Mouse (Mus musculus): ENCODE results near the gene Pgs1.

The Pgs1 gene

GRCm38 (mm10) chr11:117986126-117987031 lies at the start of gene Pgs1:
Pgs1 (plus strand) TSS chr11:117986292.
- peak; percentile 87 to 88 for DNase-seq (ENCODE audit: low spot score in 2 of 2)

GRCm38 (mm10) chr11:117939004-117939730 lies 46.9 kb upstream of the Pgs1 start:
- no peak for DNase-seq (ENCODE audit: low spot score in 2 of 2)

GRCm38 (mm10) chr11:117939741-117940285 lies 46.3 kb upstream of the Pgs1 start:
- peak; percentile 54 to 66 for DNase-seq (ENCODE audit: low spot score in 2 of 2)

GRCm38 (mm10) chr11:117940881-117941280 lies 45.2 kb upstream of the Pgs1 start:
- DNase-seq (ENCODE audit: low spot score in 2 of 2): no peak

GRCm38 (mm10) chr11:117941325-117941834 lies 44.7 kb upstream of the Pgs1 start:
- no peak for DNase-seq (ENCODE audit: low spot score in 2 of 2)

GRCm38 (mm10) chr11:117941848-117942247 lies 44.2 kb upstream of the Pgs1 start:
- DNase-seq (ENCODE audit: low spot score in 2 of 2): no peak

- no peak for DNase-seq (ENCODE audit: low spot score in 2 of 2)
These were observed 39.7 kb upstream of the Pgs1 start for GRCm38 (mm10) chr11:117946195-117946979.

GRCm38 (mm10) chr11:117946996-117947419 lies 39.1 kb upstream of the Pgs1 start:
- no peak for DNase-seq (ENCODE audit: low spot score in 2 of 2)

GRCm38 (mm10) chr11:117949392-117950091 lies 36.5 kb upstream of the Pgs1 start:
- no peak for DNase-seq (ENCODE audit: low spot score in 2 of 2)

- no peak for DNase-seq (ENCODE audit: low spot score in 2 of 2)
These were observed 34.7 kb upstream of the Pgs1 start for GRCm38 (mm10) chr11:117951391-117951790.

GRCm38 (mm10) chr11:117952174-117952933 lies 33.7 kb upstream of the Pgs1 start:
- DNase-seq (ENCODE audit: low spot score in 2 of 2): no peak

GRCm38 (mm10) chr11:117954094-117954493 lies 32.0 kb upstream of the Pgs1 start:
- DNase-seq (ENCODE audit: low spot score in 2 of 2): no peak

GRCm38 (mm10) chr11:117954819-117955218 lies 31.3 kb upstream of the Pgs1 start:
- no peak for DNase-seq (ENCODE audit: low spot score in 2 of 2)

- no peak for DNase-seq (ENCODE audit: low spot score in 2 of 2)
These were observed 30.5 kb upstream of the Pgs1 start for GRCm38 (mm10) chr11:117955621-117956020.

- no peak for DNase-seq (ENCODE audit: low spot score in 2 of 2)
These were observed 27.9 kb upstream of the Pgs1 start for GRCm38 (mm10) chr11:117958197-117958596.

GRCm38 (mm10) chr11:117959166-117959565 lies 26.9 kb upstream of the Pgs1 start:
- no peak for DNase-seq (ENCODE audit: low spot score in 2 of 2)

GRCm38 (mm10) chr11:117959741-117960381 lies 26.2 kb upstream of the Pgs1 start:
- DNase-seq (ENCODE audit: low spot score in 2 of 2): no peak

GRCm38 (mm10) chr11:117960601-117961000 lies 25.5 kb upstream of the Pgs1 start:
- DNase-seq (ENCODE audit: low spot score in 2 of 2): no peak

- DNase-seq (ENCODE audit: low spot score in 2 of 2): no peak
These were observed 23.6 kb upstream of the Pgs1 start for GRCm38 (mm10) chr11:117962228-117963067.
